Mouse (Mus musculus): ENCODE results near the gene Zfp777.

DNA sequence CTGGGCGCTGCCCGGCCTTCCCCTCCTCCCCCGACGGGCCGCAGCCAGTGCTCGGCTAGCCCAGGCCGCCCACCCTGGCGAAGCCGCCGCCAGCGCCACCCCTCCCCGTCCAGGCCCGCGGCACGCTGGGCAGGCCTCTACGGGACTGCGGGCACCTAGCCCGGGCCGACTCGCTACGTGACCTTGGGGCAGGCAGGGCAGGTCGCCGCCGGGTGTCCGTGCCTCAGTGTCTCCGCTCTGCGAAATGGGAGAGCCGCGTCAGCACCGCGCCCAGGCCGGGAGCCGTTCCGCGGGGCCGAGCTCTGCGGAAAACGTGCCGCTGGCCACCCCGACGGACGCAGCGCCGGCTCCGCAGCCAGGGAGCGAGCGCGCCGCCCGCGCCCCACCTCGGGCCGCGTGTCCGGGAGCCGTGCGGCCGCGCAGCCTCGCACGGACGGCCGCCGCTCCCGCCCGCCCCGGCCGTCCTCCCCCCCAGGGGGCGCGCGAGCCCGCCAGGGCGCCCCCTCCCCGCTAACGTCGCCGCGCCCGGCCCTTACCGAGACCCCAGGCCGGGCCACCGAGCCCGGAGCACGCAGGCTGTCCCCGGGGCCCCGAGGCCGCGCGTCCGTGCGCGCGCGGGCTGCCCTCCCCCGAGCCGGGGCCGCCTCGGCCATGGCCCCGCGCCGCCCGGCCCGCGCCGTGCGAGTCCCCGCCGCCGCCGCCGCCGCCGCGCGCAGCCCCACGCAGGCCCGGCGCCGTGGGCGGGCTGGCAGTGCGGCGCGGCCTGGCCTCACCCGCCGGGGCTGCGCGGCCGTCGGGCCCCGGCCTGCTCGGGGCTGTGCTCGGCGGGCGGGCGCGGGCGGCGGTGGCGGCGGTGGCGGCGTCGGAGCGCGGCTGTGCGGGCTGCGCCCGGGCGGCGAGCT is 1.0 kb downstream of the Zfp777 start:
- TF ChIP-seq POLR2A (IDR thresholded peaks at IDR 0.05; ENCODE audit: insufficient read length, low read depth) (no peak), USF1 (IDR thresholded peaks at IDR 0.05; ENCODE audit: low read depth) (no peak), E2F4 (IDR thresholded peaks at IDR 0.05; ENCODE audit: insufficient read depth) (no peak), CEBPB (IDR thresholded peaks at IDR 0.05; ENCODE audit: insufficient read depth, poor library complexity, severe bottlenecking) (no peak), POLR2AphosphoS2 (IDR thresholded peaks at IDR 0.05; ENCODE audit: insufficient read length, low read depth) (peak; percentile 15)
